Mouse (Mus musculus): ENCODE results near the gene Ptprn2. TPM values are rescaled to one million over a fixed set of nuclear protein-coding genes. Genes with fewer than 3 reads are reported as not detected.

The Ptprn2 gene
- total RNA-seq, 4 experiments from 2014 or later: 0.10 TPM; not detected in 3

- no peak for DNase-seq (ENCODE audit: low spot score in 2 of 2)
These were observed 287.8 kb downstream of the Ptprn2 start for GRCm38 (mm10) chr12:116773344-116773743.

- no peak for DNase-seq (ENCODE audit: low spot score in 2 of 2)
These were observed 290.9 kb downstream of the Ptprn2 start for GRCm38 (mm10) chr12:116776447-116776846.

- DNase-seq (ENCODE audit: low spot score in 2 of 2): no peak
These were observed 292.9 kb downstream of the Ptprn2 start for GRCm38 (mm10) chr12:116778095-116779090.

DNA sequence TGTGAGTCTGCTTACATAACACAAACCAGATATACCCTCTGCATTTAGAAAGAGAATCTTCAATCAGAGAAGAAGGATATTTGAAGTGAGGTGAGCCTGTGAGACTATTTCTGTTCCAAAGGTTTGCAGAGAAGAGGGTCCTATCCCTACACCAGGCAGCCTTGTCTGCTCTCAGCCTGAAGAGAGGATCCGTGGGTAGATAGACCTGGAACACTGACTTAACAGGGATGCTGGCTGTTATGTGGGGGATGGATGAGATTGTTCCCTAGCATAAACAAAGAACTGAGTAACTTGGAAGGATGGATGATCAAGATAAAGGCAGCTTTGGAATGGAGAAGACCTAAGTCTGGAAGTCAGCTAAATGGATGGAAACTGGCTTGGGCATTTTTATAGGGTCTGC is 294.9 kb downstream of the Ptprn2 start:
- DNase-seq (ENCODE audit: low spot score in 2 of 2): no peak

DNA sequence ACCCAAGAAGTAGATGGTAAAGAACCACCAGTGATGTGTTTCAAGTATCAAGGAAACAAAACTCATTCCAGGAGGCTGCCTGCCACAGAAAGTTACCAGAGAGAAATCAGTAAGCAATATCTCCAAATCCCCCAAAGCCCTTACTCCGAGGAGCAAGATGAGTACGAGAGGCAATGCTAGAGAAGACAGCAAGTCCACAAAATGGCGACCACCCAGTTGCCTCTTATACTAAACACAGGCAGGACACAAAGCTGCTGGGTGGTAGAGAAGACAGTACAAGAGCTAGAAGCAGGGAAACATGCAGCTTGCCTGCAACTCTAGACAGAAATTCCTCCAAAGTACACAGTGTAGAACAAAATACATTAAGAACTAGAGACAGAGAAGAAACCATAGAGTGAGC is 300.2 kb downstream of the Ptprn2 start:
- no peak for DNase-seq (ENCODE audit: low spot score in 2 of 2)

DNA sequence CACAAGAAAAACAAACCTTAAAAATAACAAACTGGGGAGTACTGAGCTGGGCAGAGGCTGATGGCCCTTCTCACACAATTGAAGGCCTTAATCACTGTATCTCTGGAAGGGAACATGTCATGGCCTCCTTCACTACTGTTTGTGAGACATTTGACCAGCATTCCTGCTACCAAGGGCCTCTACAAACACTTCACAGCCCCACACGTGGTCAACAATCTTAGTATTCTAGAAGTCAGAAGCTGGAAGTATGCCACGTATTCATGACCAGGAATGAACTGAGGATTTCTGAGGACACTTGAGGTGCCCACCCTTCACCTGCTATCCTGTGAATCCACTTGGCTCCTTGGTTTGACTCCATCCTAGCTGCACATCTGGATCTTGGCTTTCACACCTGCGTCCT is 302.8 kb downstream of the Ptprn2 start:
- no peak for DNase-seq (ENCODE audit: low spot score in 2 of 2)

DNA sequence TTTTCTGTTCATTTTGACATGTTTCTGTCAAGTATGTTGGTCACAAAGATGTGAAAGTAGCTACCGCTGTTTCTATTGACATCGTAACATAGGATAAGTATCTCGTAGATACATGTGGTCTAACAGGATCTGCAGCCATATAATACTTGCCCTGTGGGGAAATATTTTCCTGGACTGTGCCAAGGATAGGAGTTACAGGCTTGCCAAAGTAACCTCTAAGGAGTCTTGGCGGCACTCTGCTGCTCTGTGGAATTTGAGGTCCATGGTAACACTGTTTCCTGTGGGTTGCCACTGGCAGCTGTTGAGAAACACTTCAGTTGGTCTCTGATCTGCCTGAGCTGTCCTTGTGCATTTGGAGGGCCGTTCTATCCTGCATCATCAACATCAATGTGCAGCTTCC is 317.8 kb downstream of the Ptprn2 start:
- DNase-seq (ENCODE audit: low spot score in 2 of 2): no peak

- DNase-seq (ENCODE audit: low spot score in 2 of 2): no peak
These were observed 319.2 kb downstream of the Ptprn2 start for GRCm38 (mm10) chr12:116804712-116805111.

DNA sequence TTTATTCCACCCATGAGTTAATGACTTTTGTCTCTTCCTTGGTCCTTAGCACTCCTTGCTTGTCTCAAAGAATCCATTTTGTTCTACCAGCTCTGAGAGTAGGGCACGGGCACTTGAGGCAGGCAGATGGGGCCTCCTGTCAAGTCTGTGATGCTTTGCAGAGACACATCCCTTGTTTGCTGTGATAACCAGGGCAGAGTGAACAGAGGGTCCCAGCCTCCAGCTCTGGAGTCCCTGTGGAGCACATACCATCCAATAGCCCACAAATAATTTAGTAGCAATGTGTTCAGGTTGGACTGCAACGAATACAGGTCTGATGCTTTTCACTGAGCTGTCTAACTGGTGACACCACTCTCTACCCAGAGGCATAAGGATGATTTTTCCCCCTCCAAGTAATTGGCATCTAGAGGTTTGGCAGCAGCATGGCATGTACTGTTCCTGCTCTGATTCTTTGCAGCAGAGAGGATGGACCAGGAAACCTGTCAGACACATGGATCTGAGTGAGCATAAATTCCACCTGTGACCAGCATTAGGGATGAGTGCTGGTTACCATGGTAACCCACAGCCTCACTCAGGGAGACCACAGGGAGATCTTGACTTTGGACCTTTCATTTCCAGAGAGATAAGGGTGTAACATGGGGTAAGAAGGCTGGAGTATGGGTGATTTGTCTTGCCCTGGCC is 319.7 kb downstream of the Ptprn2 start:
- DNase-seq (ENCODE audit: low spot score in 2 of 2): no peak

DNA sequence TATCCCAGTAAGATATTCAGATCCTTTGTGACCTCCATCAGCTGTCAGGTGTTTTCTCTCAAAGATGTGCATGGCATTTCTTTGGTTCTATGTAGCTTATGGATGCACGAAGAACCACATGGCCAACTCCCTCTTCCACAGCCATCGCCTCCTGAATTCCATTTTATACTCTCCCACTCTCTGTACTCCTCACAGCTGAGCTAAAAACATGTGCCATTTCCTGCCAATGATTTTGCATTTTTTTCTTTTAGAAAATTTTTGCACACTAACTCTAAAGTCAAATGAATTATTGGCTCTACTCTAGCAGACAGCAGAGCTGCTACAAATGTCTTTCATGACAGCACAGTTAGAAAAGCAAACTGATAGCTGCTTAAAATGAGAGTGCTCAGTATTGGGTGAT is 320.6 kb downstream of the Ptprn2 start:
- DNase-seq (ENCODE audit: low spot score in 2 of 2): no peak

DNA sequence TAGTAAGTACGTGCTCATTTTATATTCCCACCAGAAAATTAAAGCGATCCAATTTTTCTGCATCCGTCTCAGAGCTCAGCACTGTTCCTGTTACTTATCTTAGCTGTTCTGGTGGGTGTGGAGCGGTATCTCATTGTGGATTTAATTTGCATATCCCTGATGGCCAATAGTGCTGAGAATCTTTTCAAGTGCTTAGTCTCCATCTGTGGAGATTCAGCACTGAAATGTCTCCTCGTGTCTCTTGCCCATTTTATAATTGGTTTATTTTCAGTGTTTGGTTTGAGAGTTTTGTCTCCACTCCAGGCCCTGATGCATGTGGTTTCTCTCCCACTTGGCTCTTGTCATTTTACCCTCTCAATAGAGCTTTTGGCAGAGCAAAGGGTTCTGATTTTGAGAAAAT is 327.5 kb downstream of the Ptprn2 start:
- no peak for DNase-seq (ENCODE audit: low spot score in 2 of 2)

- no peak for DNase-seq (ENCODE audit: low spot score in 2 of 2)
These were observed 334.3 kb downstream of the Ptprn2 start for GRCm38 (mm10) chr12:116819836-116820235.

DNA sequence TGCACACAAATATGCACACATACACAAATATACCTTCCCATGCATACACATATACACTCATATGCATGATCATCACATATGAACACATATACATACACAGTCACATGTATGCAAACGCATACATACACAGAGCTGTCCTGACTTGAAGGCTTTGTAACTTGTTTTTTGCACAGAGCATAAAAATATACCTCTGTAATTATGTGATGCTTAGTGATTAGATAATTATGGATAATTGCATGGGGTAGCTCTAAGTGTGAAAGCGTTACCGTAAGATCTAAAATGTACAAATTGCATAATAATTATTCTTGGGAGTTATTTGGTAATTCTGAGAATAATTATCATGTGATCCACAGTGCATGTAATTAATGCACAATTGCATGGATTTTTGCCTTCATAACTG is 337.8 kb downstream of the Ptprn2 start:
- DNase-seq (ENCODE audit: low spot score in 2 of 2): no peak

- no peak for DNase-seq (ENCODE audit: low spot score in 2 of 2)
These were observed 342.2 kb downstream of the Ptprn2 start for GRCm38 (mm10) chr12:116827748-116828147.

DNA sequence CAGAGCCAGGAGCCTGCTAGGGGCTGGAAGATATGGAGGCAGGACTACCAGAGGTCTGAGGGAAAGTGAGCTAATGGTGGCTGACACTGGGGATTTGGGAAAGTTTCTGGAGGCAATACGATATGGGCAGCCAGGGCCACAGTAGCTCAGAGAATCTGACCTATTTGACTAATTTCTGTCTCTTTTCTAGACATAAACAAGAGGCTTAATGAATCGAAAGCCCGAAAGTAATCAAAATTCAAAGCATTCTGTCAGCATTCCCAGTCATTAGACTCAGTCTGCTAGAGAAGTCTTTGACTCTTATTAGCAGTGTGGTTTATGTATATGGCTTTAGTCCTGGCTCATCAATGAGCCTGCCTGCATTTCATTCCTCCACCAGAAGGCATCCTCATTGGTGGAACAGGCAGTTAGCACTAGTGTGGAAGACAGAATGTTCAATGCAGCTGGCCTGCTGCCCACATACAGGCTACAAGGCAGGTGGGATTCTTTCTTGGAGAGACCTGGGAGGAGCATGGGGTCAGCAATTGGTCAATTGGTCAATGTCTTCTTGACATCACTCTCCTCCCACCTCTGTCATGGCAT is 353.2 kb downstream of the Ptprn2 start:
- no peak for DNase-seq (ENCODE audit: low spot score in 2 of 2)

DNA sequence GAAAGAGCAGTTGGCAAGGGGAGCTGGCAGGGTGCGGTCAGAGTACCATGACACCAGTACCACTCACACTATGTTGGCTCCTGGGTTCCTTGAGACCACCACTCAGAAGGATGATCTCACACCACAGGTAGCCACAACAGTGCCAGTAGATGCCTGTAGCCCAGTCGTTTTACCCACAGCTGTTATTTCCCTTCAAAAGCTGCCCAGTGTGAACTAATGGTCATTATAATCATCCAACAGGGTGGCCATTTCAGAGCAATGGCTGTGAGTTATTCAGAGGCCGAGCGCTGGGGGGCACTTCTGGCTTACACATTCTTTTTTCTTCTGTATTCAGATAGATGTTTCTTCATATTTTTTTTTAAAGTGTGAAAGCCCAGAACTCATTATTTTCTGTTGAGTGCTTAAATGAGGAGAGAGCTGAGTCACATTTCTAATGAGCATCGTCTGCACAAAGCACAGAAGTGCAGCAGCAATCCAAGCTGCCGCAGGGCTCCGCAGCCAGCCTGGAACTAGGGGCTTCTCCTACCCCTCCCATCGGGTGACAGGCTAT is 357.3 kb downstream of the Ptprn2 start:
- DNase-seq (ENCODE audit: low spot score in 2 of 2): no peak

DNA sequence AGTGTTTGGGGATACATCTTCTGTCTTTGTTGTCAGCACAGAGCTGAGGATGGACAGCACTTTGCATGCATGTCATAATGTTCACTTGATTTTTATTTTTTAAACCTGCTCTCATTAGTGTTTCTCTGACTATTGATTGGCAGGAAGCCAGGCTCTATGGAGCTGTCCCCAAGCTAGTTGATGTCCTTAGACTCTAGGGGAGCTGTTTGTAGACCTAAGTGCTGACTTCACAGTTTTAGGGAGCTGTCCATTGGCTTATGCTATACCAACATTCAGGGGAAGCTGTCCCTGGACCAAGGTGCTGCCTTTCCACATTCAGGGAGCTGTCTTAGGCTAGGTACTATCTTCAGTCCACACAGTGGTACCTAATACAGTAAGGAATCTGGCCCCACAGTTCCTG is 360.7 kb downstream of the Ptprn2 start:
- DNase-seq (ENCODE audit: low spot score in 2 of 2): no peak

- DNase-seq (ENCODE audit: low spot score in 2 of 2): no peak
These were observed 361.5 kb downstream of the Ptprn2 start for GRCm38 (mm10) chr12:116847021-116847420.

DNA sequence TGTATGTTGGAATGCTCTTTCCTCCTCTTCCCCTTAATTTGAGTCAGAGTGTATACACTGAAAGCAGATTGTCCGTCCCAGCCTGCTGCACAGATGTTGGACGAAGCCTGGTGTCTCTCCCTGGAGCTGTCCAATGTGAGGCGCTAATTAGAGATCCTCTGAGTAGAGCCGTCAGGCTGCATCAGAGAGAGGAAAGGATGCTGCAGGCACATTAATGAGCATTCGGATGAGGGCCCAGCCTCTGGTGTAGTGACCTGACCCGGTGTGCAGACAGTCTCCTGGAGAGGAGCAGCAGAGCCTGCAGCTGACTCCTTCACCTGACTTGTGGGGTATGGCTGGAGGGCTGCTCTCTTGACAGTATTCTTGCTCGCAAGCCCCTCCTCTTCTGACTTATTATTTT is 370.8 kb downstream of the Ptprn2 start:
- no peak for DNase-seq (ENCODE audit: low spot score in 2 of 2)

- DNase-seq (ENCODE audit: low spot score in 2 of 2): no peak
These were observed 376.0 kb downstream of the Ptprn2 start for GRCm38 (mm10) chr12:116861360-116862017.

GRCm38 (mm10) chr12:116863291-116863899 is 377.9 kb downstream of the Ptprn2 start:
- no peak for DNase-seq (ENCODE audit: low spot score in 2 of 2)

All from gastrocnemius, adult 8-10 months (tissue).